Mouse (Mus musculus) liver, postnatal 0 days (tissue): ENCODE results near the gene Otud6a.

ENCODE experiments used
- CTCF ChIP-seq: sonication (generic); IDR thresholded peaks from 2 replicates; pipeline ENCODE4 v1.5.1; 2016; ENCODE audit warnings: antibody characterized with exemption, low read depth
- EP300 ChIP-seq: IDR thresholded peaks from 2 replicates; pipeline ENCODE4 v1.6.1; 2016; ENCODE audit warnings: antibody characterized with exemption, low read depth, mild to moderate bottlenecking

GRCm38 (mm10) chrX:100428693-100429092 lies at the start of gene Otud6a:
- no peak for TF ChIP-seq EP300
- TF ChIP-seq CTCF, result no peak
